Mouse (Mus musculus) neural tube, embryonic 15.5 days (tissue): ENCODE results near the gene Rae1. TPM values are rescaled to one million over a fixed set of nuclear protein-coding genes. Genes with fewer than 3 reads are reported as not detected.
A peak's percentile ranks its signal among the peaks of the same experiment; 100 is the strongest.

ENCODE experiments used
- ATAC-seq: fragments of 200-750 bp; cut with Nextera tagmentation; 2 replicates; pipeline ENCODE4 v1.8.0; 2017; ENCODE audit warnings: mild to moderate bottlenecking, moderate TSS enrichment, moderate library complexity; ENCODE audit not compliant: low FRiP score
- H3K27ac ChIP-seq: fragments of 300-500 bp; sonication (generic); replicated peaks from 2 replicates; pipeline ENCODE4 v1.5.1; 2015; ENCODE audit warnings: mild to moderate bottlenecking, inconsistent platforms
- H3K27me3 ChIP-seq: fragments of 300-500 bp; sonication (generic); replicated peaks from 2 replicates; pipeline ENCODE4 v1.6.1; 2015; ENCODE audit warnings: inconsistent platforms
- H3K36me3 ChIP-seq: fragments of 300-500 bp; sonication (generic); 2 replicates; pipeline ENCODE4 v1.6.1; 2015; ENCODE audit warnings: inconsistent platforms
- H3K4me1 ChIP-seq: fragments of 300-500 bp; sonication (generic); 2 replicates; pipeline ENCODE4 v1.6.1; 2015; ENCODE audit warnings: inconsistent platforms
- H3K4me2 ChIP-seq: fragments of 300-500 bp; sonication (generic); 2 replicates; pipeline ENCODE4 v1.6.1; 2015; ENCODE audit warnings: inconsistent platforms, mild to moderate bottlenecking, moderate library complexity
- H3K4me3 ChIP-seq: fragments of 300-500 bp; sonication (generic); replicated peaks from 2 replicates; pipeline ENCODE4 v1.5.1; 2015; ENCODE audit warnings: mild to moderate bottlenecking, inconsistent platforms
- H3K9ac ChIP-seq: fragments of 300-500 bp; sonication (generic); replicated peaks from 2 replicates; pipeline ENCODE4 v1.6.1; 2015; ENCODE audit warnings: mild to moderate bottlenecking, inconsistent platforms
- H3K9me3 ChIP-seq: fragments of 300-500 bp; sonication (generic); replicated peaks from 2 replicates; pipeline ENCODE4 v1.6.1; 2016; ENCODE audit warnings: inconsistent platforms
- WGBS: fragments of 180-500 bp; shearing (Covaris S2); methylation state at CpG from one replicate; pipeline ENCODE4 v1.1.7; 2015; ENCODE audit warnings: mixed read lengths; 5-methylcytosine and 5-hydroxymethylcytosine counted together
- polyA plus RNA-seq: library from polyadenylated mRNA; unstranded; fragments of >200 nt; fragmentation: Nextera tagmentation; extraction: Ambion mirVana; gene quantifications from 2 replicates; pipeline ENCODE4 v1.2.1, GENCODE M21; 2015

Rae1 gene
- 109 and 117 TPM in 2 replicates for polyA plus RNA-seq

- under 1% methylated on average over 44 of the region's 45 CpGs for WGBS
- Histone ChIP-seq H3K9me3 (no peaks in the 10 kb centered on the region), H3K9ac (peak within 1 kb of the TSS; percentile 75), H3K27me3 (no peaks in the 10 kb centered on the region; the same call in 1 of the 2 replicates), H3K27ac (peak within 1 kb of the TSS; percentile 84), H3K4me3 (peak within 1 kb of the TSS; percentile 76), H3K4me1 (peaks cover 19% of the 10 kb centered on the region), H3K36me3 (peaks cover 25% of the 10 kb centered on the region), H3K4me2 (peak within 1 kb of the TSS; percentile 92)
- peak; percentile 97 for ATAC-seq
Measured at GRCm38 (mm10) chr2:172999630-173000284, at the start of gene Rae1. TSS of gene Rae1 (plus strand) at chr2:173000117.

GRCm38 (mm10) chr2:172950119-172950676 is 49.7 kb upstream of the Rae1 start:
- WGBS: 66% methylated on average over 9 of the region's 9 CpGs
- no peak overlapping the region for H3K4me3 ChIP-seq
- H3K9me3 ChIP-seq: no peaks in the 10 kb centered on the region
- H3K27ac ChIP-seq: no peak overlapping the region
- ATAC-seq: no peak
- H3K4me1 ChIP-seq: no peaks in the 10 kb centered on the region
- no peak overlapping the region for H3K4me2 ChIP-seq
- no peaks in the 10 kb centered on the region for H3K36me3 ChIP-seq
- H3K9ac ChIP-seq: no peak overlapping the region
- H3K27me3 ChIP-seq: peaks cover 8% of the 10 kb centered on the region

GRCm38 (mm10) chr2:172950722-172951121 is 49.2 kb upstream of the Rae1 start:
- H3K27ac ChIP-seq: no peak overlapping the region
- H3K27me3 ChIP-seq: peaks cover 4% of the 10 kb centered on the region
- WGBS: 43% methylated on average over 11 of the region's 11 CpGs
- H3K4me2 ChIP-seq: no peak overlapping the region
- H3K4me1 ChIP-seq: no peaks in the 10 kb centered on the region
- H3K36me3 ChIP-seq: no peaks in the 10 kb centered on the region
- H3K9ac ChIP-seq: no peak overlapping the region
- ATAC-seq: no peak
- H3K4me3 ChIP-seq: no peak overlapping the region
- no peaks in the 10 kb centered on the region for H3K9me3 ChIP-seq

GRCm38 (mm10) chr2:172951976-172952375 is 47.9 kb upstream of the Rae1 start:
- H3K27me3 ChIP-seq: no peaks in the 10 kb centered on the region
- no peaks in the 10 kb centered on the region for H3K36me3 ChIP-seq
- WGBS: 85% methylated on average over 2 of the region's 2 CpGs
- H3K27ac ChIP-seq: no peak overlapping the region
- no peak overlapping the region for H3K4me3 ChIP-seq
- no peak overlapping the region for H3K9ac ChIP-seq
- H3K9me3 ChIP-seq: no peaks in the 10 kb centered on the region
- H3K4me2 ChIP-seq: no peak overlapping the region
- H3K4me1 ChIP-seq: no peaks in the 10 kb centered on the region
- no peak for ATAC-seq

GRCm38 (mm10) chr2:172958579-172958978 is 41.3 kb upstream of the Rae1 start:
- Histone ChIP-seq H3K4me3 (no peak overlapping the region), H3K36me3 (no peaks in the 10 kb centered on the region), H3K9me3 (no peaks in the 10 kb centered on the region; the same call in 1 of the 2 replicates), H3K4me1 (peaks cover 8% of the 10 kb centered on the region), H3K27ac (0 out of 2 replicates have a peak overlapping the region, but pooled peaks have one; percentile 33), H3K9ac (no peak overlapping the region), H3K27me3 (no peaks in the 10 kb centered on the region; the same call in 1 of the 2 replicates), H3K4me2 (no peak overlapping the region)
- no peak for ATAC-seq
- WGBS: 10% methylated on average over 5 of the region's 5 CpGs

GRCm38 (mm10) chr2:172959006-172959768 is 40.7 kb upstream of the Rae1 start:
- Histone ChIP-seq H3K4me1 (peaks cover 8% of the 10 kb centered on the region), H3K4me2 (no peak overlapping the region), H3K9ac (no peak overlapping the region), H3K9me3 (no peaks in the 10 kb centered on the region; the same call in 1 of the 2 replicates), H3K4me3 (no peak overlapping the region), H3K27ac (no peak overlapping the region), H3K27me3 (no peaks in the 10 kb centered on the region; the same call in 1 of the 2 replicates), H3K36me3 (no peaks in the 10 kb centered on the region)
- ATAC-seq: no peak
- WGBS: 57% methylated on average over 13 of the region's 13 CpGs

- Histone ChIP-seq H3K4me1 (peaks cover 8% of the 10 kb centered on the region), H3K9ac (no peak overlapping the region), H3K4me3 (no peak overlapping the region), H3K36me3 (no peaks in the 10 kb centered on the region), H3K27me3 (no peaks in the 10 kb centered on the region; the same call in 1 of the 2 replicates), H3K9me3 (no peaks in the 10 kb centered on the region; the same call in 1 of the 2 replicates), H3K27ac (no peak overlapping the region), H3K4me2 (no peak overlapping the region)
- no peak for ATAC-seq
- WGBS: 91% methylated on average over 3 of the region's 3 CpGs
Measured at GRCm38 (mm10) chr2:172960350-172960749, 39.6 kb upstream of the Rae1 start.

- Histone ChIP-seq H3K9ac (no peak overlapping the region), H3K36me3 (no peaks in the 10 kb centered on the region), H3K27me3 (no peaks in the 10 kb centered on the region; the same call in 1 of the 2 replicates), H3K9me3 (no peaks in the 10 kb centered on the region; the same call in 1 of the 2 replicates), H3K27ac (no peak overlapping the region), H3K4me1 (peaks cover 8% of the 10 kb centered on the region), H3K4me2 (no peak overlapping the region), H3K4me3 (no peak overlapping the region)
- ATAC-seq: no peak
- WGBS: 62% methylated on average over 6 of the region's 6 CpGs
Measured at GRCm38 (mm10) chr2:172961211-172961610, 38.7 kb upstream of the Rae1 start.

GRCm38 (mm10) chr2:172965249-172965648 is 34.7 kb upstream of the Rae1 start:
- ATAC-seq: no peak
- 58% methylated on average over 11 of the region's 11 CpGs for WGBS
- Histone ChIP-seq H3K27me3 (no peaks in the 10 kb centered on the region; the same call in 1 of the 2 replicates), H3K4me3 (no peak overlapping the region), H3K4me2 (no peak overlapping the region), H3K4me1 (no peaks in the 10 kb centered on the region), H3K9ac (no peak overlapping the region), H3K36me3 (no peaks in the 10 kb centered on the region), H3K9me3 (no peaks in the 10 kb centered on the region), H3K27ac (no peak overlapping the region)

GRCm38 (mm10) chr2:172966480-172966879 is 33.4 kb upstream of the Rae1 start:
- H3K4me3 ChIP-seq: no peak overlapping the region
- no peak for ATAC-seq
- WGBS: 90% methylated on average over 5 of the region's 5 CpGs

GRCm38 (mm10) chr2:172971865-172972264 is 28.1 kb upstream of the Rae1 start:
- Histone ChIP-seq H3K9me3 (no peaks in the 10 kb centered on the region), H3K4me1 (peaks cover 4% of the 10 kb centered on the region; the same call in 1 of the 2 replicates), H3K27me3 (no peaks in the 10 kb centered on the region), H3K27ac (no peak overlapping the region), H3K4me2 (no peak overlapping the region), H3K4me3 (no peak overlapping the region), H3K9ac (no peak overlapping the region), H3K36me3 (no peaks in the 10 kb centered on the region)
- 92% methylated on average over 2 of the region's 2 CpGs for WGBS
- no peak for ATAC-seq

More at GRCm38 (mm10) chr2:172966480-172966879, 33.4 kb upstream of the Rae1 start:
- Histone ChIP-seq H3K4me2 (no peak overlapping the region), H3K36me3 (no peaks in the 10 kb centered on the region), H3K4me1 (no peaks in the 10 kb centered on the region), H3K9me3 (no peaks in the 10 kb centered on the region), H3K9ac (no peak overlapping the region), H3K27me3 (no peaks in the 10 kb centered on the region; the same call in 1 of the 2 replicates), H3K27ac (no peak overlapping the region)
